Mouse (Mus musculus) bone marrow, adult 2 months (tissue): ENCODE results near the gene Icam4.

ENCODE experiments used
- CTCF ChIP-seq: fragments of 200-500 bp; IDR thresholded peaks from 2 replicates; pipeline ENCODE4 v1.5.1; 2011; ENCODE audit warnings: low read length, control low read depth; ENCODE audit not compliant: control insufficient read depth, insufficient read depth
- POLR2A ChIP-seq: fragments of 200-500 bp; IDR thresholded peaks from 2 replicates; pipeline ENCODE4 v1.6.1; 2011; ENCODE audit warnings: low read depth, mild to moderate bottlenecking, control low read depth, low read length, borderline replicate concordance; ENCODE audit not compliant: control insufficient read depth

DNA sequence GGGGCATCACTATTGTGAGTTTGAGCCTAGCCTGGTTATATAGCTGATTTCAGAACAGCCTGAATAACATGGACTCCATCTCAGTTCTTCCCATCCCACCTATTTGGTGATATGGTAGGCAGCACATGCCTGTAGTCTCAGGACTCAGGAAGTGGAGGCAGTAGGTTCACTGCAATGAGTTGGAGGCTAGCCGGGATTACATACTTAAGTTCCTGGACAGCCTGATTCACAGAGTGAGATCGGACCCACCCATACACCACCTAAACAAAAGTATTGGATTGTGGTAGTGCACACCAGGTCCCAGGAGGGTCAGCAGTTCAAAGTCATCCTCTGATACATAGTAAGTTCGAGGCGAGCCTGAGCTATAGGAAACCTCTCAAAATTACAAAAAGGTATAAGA is 43.5 kb downstream of the Icam4 start:
- TF ChIP-seq CTCF = no peak
- TF ChIP-seq POLR2A = no peak
